Comparison of ENCODE assay signal across 8 mouse cellular contexts in the genomic region with DNA sequence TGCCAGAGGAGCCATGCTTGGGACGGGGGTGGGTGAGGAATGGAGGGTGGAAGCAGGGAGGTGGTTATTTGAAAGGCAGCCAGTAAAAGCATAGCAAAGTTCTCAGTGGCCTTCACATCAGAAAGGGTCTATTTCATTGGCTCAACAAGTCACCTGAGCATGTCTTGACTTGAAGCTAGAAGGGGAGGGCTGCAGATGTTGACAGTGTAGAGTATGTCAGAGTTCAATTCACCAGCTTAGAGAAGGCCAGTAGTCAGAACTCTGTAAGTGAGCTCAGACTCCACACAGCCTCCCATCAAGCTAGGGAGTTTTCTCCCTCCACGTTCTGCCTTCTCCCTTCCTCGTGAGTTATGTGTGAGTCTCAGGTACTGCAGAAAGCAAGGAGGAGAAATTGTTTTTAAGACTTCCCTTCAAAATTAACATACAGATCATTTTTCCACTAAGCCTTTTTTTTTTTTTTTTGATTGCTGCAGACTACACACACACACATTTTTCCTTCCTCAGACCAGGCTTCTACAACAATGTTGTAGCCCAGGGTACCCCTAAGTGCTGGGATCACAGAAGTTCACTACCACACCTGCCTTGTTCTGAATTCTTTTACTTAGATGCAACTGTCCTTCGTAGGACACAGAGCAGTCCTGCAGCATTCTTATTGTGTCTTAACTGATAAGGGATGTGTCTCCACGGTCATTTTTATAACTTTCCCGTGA. TPM values are rescaled to one million over a fixed set of nuclear protein-coding genes. Genes with fewer than 3 reads are reported as not detected.
DNase-seq lines count a peak whose midpoint lies in the region; ATAC-seq and TF ChIP-seq lines count a peak whose summit lies in the region.

No protein-coding gene starts in this region.

- H3K4me3 ChIP-seq in forebrain, embryonic 11.5 days (ENCODE audit: low read depth, low read length): no peak overlapping the region
- H3K4me3 ChIP-seq in forebrain, embryonic 16.5 days (replicated peaks; ENCODE audit: low read length): no peak overlapping the region
- no peak overlapping the region for H3K4me3 ChIP-seq in heart, embryonic 14.5 days (ENCODE audit: control insufficient read depth in 1 of 2, insufficient read depth in 1 of 2, low read depth in 1 of 2, low read length in 2 of 2)
- no peak overlapping the region for H3K4me3 ChIP-seq in lung, postnatal 0 days (ENCODE audit: low read depth, low read length)
- no peak overlapping the region for H3K4me3 ChIP-seq in cerebellum, adult 2 months (replicated peaks; ENCODE audit: insufficient read depth, low read depth, low read length)

- no peak for TF ChIP-seq POLR2A in cerebellum, adult 2 months (IDR thresholded peaks at IDR 0.05; ENCODE audit: borderline replicate concordance, insufficient read depth, low read length)

- peak; percentile 30 for DNase-seq in forebrain, embryonic 11.5 days (ENCODE audit: low spot score)
- DNase-seq in lung, postnatal 0 days (ENCODE audit: low spot score): peak; percentile 54
- no peak for DNase-seq in retina, postnatal 1 day
- no peak for DNase-seq in retina, embryonic 14.5 days (ENCODE audit: low spot score)
- DNase-seq in cerebellum, adult 2 months: no peak

- TF ChIP-seq EP300 in lung, postnatal 0 days (IDR thresholded peaks at IDR 0.05): no peak

- H3K9ac ChIP-seq in forebrain, embryonic 11.5 days (ENCODE audit: low read length): no peak overlapping the region
- no peak overlapping the region for H3K9ac ChIP-seq in forebrain, embryonic 16.5 days (replicated peaks; ENCODE audit: low read depth, low read length)
- H3K9ac ChIP-seq in heart, embryonic 14.5 days (ENCODE audit: low read length): no peak overlapping the region
- no peak overlapping the region for H3K9ac ChIP-seq in lung, postnatal 0 days (replicated peaks; ENCODE audit: low read depth)

- 79% methylated on average over 6 of the region's 6 CpGs for WGBS in forebrain, embryonic 11.5 days
- 79% methylated on average over 6 of the region's 6 CpGs for WGBS in forebrain, embryonic 16.5 days
- 35% methylated on average over 6 of the region's 6 CpGs for whole genome bisulfite sequencing in heart, embryonic 14.5 days
- 26% methylated on average over 6 of the region's 6 CpGs for WGBS in lung, postnatal 0 days
- WGBS in cerebellum, adult 2 months: 78% methylated on average over 6 of the region's 6 CpGs

- H3K4me2 ChIP-seq in forebrain, embryonic 11.5 days (ENCODE audit: low read depth, low read length, severe bottlenecking): no peak overlapping the region
- no peak overlapping the region for H3K4me2 ChIP-seq in forebrain, embryonic 16.5 days (ENCODE audit: low read length)
- 0 out of 2 replicates have a peak overlapping the region, but pooled peaks have one; percentile 32 for H3K4me2 ChIP-seq in heart, embryonic 14.5 days (ENCODE audit: low read length)
- H3K4me2 ChIP-seq in lung, postnatal 0 days (replicated peaks; ENCODE audit: low read depth, low read length): no peak overlapping the region

- H3K27me3 ChIP-seq in forebrain, embryonic 11.5 days (ENCODE audit: control insufficient read depth, insufficient read depth, low read length): no peaks in the 10 kb centered on the region
- no peaks in the 10 kb centered on the region for H3K27me3 ChIP-seq in forebrain, embryonic 16.5 days (replicated peaks; ENCODE audit: control insufficient read depth, insufficient read depth, low read length)
- H3K27me3 ChIP-seq in heart, embryonic 14.5 days (ENCODE audit: control insufficient read depth, insufficient read depth, low read length): no peaks in the 10 kb centered on the region
- no peaks in the 10 kb centered on the region for H3K27me3 ChIP-seq in lung, postnatal 0 days (replicated peaks; ENCODE audit: insufficient read depth, low read length)
- H3K27me3 ChIP-seq in cerebellum, adult 2 months (ENCODE audit: control insufficient read depth, insufficient read depth, low read length): no peaks in the 10 kb centered on the region

- H3K36me3 ChIP-seq in forebrain, embryonic 11.5 days (ENCODE audit: control insufficient read depth, insufficient read depth, low read length): no peaks in the 10 kb centered on the region; the same call in 1 of the 2 replicates
- H3K36me3 ChIP-seq in forebrain, embryonic 16.5 days (ENCODE audit: control insufficient read depth, insufficient read depth): peaks cover 19% of the 10 kb centered on the region
- H3K36me3 ChIP-seq in heart, embryonic 14.5 days (ENCODE audit: control insufficient read depth, insufficient read depth, low read length): peaks cover 42% of the 10 kb centered on the region
- peaks cover under 1% of the 10 kb centered on the region; the same call in 1 of the 2 replicates for H3K36me3 ChIP-seq in lung, postnatal 0 days (ENCODE audit: insufficient read depth, low read length)

- H3K27ac ChIP-seq in forebrain, embryonic 11.5 days (ENCODE audit: low read depth, low read length): no peak overlapping the region
- H3K27ac ChIP-seq in forebrain, embryonic 16.5 days (ENCODE audit: low read length): no peak overlapping the region
- peak overlapping the region; percentile 51 to 60 for H3K27ac ChIP-seq in heart, embryonic 14.5 days (replicated peaks in 1 of 2; ENCODE audit: control insufficient read depth in 1 of 2, insufficient read depth in 1 of 2, low read depth in 2 of 2, low read length in 2 of 2)
- peak overlapping the region; percentile 64 for H3K27ac ChIP-seq in lung, postnatal 0 days (ENCODE audit: low read length)
- no peak overlapping the region for H3K27ac ChIP-seq in cerebellum, adult 2 months (ENCODE audit: insufficient read depth, low read length)

- TF ChIP-seq CTCF in lung, postnatal 0 days (IDR thresholded peaks at IDR 0.05): no peak
- TF ChIP-seq CTCF in cerebellum, adult 2 months (IDR thresholded peaks at IDR 0.05; ENCODE audit: borderline replicate concordance, insufficient read depth, low read depth, low read length): no peak

- ATAC-seq in forebrain, embryonic 11.5 days (replicated peaks; ENCODE audit: low FRiP score): no peak
- no peak for ATAC-seq in forebrain, embryonic 16.5 days
- peak; percentile 71 for ATAC-seq in CD4-positive, CD25-positive, alpha-beta regulatory T cell, adult 4 months
- ATAC-seq in heart, embryonic 14.5 days (ENCODE audit: insufficient number of reproducible peaks, insufficient read depth, low FRiP score, low read depth): peak; percentile 44; the same call in 1 of the 2 replicates
- peak; percentile 68 for ATAC-seq in lung, postnatal 0 days

- H3K4me1 ChIP-seq in forebrain, embryonic 11.5 days (replicated peaks; ENCODE audit: control insufficient read depth, insufficient read depth, low read length): no peaks in the 10 kb centered on the region
- no peaks in the 10 kb centered on the region for H3K4me1 ChIP-seq in forebrain, embryonic 16.5 days (replicated peaks; ENCODE audit: control insufficient read depth, insufficient read depth, low read length)
- peaks cover 6 to 15% of the 10 kb centered on the region in 2 experiments; a peak in 2 of 4 replicates for H3K4me1 ChIP-seq in heart, embryonic 14.5 days (ENCODE audit: control insufficient read depth in 2 of 2, insufficient read depth in 2 of 2, low read length in 2 of 2)
- H3K4me1 ChIP-seq in lung, postnatal 0 days (ENCODE audit: insufficient read depth, low read depth, low read length): no peaks in the 10 kb centered on the region; the same call in 1 of the 2 replicates
- no peaks in the 10 kb centered on the region for H3K4me1 ChIP-seq in cerebellum, adult 2 months (ENCODE audit: control insufficient read depth, insufficient read depth, low read length)

- H3K9me3 ChIP-seq in forebrain, embryonic 11.5 days (ENCODE audit: control insufficient read depth, low read length): no peaks in the 10 kb centered on the region
- no peaks in the 10 kb centered on the region for H3K9me3 ChIP-seq in forebrain, embryonic 16.5 days (ENCODE audit: control insufficient read depth, low read length)
- no peaks in the 10 kb centered on the region for H3K9me3 ChIP-seq in heart, embryonic 14.5 days (ENCODE audit: control insufficient read depth, low read length)
- H3K9me3 ChIP-seq in lung, postnatal 0 days (ENCODE audit: low read length): no peaks in the 10 kb centered on the region

RNA-seq across cellular contexts. Expression of a gene that starts 0.5 kb away (rescaled TPM):
- polyA plus RNA-seq in forebrain, embryonic 11.5 days (2014; fragmentation: Nextera tagmentation; extraction: Ambion mirVana): 0.88 and 1.0 TPM in 2 replicates
- polyA plus RNA-seq in forebrain, embryonic 16.5 days (2015; fragmentation: Nextera tagmentation; extraction: Ambion mirVana): 1.4 and 2.3 TPM in 2 replicates
- 100 to 1,000 TPM; 186 to 375 TPM for polyA plus RNA-seq in CD4-positive, CD25-positive, alpha-beta regulatory T cell, adult 4 months (2017; shearing (Covaris generic))
- polyA plus RNA-seq in heart, embryonic 14.5 days (2014; fragmentation: Nextera tagmentation; extraction: Ambion mirVana): 2.3 and 3.4 TPM in 2 replicates
- polyA plus RNA-seq in lung, postnatal 0 days (2015; fragmentation: Nextera tagmentation; extraction: Ambion mirVana): 11.4 and 12.6 TPM in 2 replicates
- polyA plus RNA-seq in cerebellum, adult 2 months (2012; rRNA removed): 2.3 and 3.3 TPM in 2 replicates

RNA-seq across cellular contexts. Expression of a gene that starts 56.0 kb away (rescaled TPM):
- 0.11 TPM in 1 of 2 replicates, not detected in the other for polyA plus RNA-seq in forebrain, embryonic 11.5 days (2014; fragmentation: Nextera tagmentation; extraction: Ambion mirVana)
- polyA plus RNA-seq in forebrain, embryonic 16.5 days (2015; fragmentation: Nextera tagmentation; extraction: Ambion mirVana): 0.08 and 0.15 TPM in 2 replicates
- polyA plus RNA-seq in CD4-positive, CD25-positive, alpha-beta regulatory T cell, adult 4 months (2017; shearing (Covaris generic)): under 1 TPM; 0.32 to 0.48 TPM
- polyA plus RNA-seq in heart, embryonic 14.5 days (2014; fragmentation: Nextera tagmentation; extraction: Ambion mirVana): 12.5 and 13.0 TPM in 2 replicates
- polyA plus RNA-seq in lung, postnatal 0 days (2015; fragmentation: Nextera tagmentation; extraction: Ambion mirVana): 0.10 and 0.12 TPM in 2 replicates
- polyA plus RNA-seq in cerebellum, adult 2 months (2012; rRNA removed): 1.1 and 1.9 TPM in 2 replicates

RNA-seq across cellular contexts. Expression of a gene that starts 59.3 kb away (rescaled TPM):
- 74.2 and 78.2 TPM in 2 replicates for polyA plus RNA-seq in forebrain, embryonic 11.5 days (2014; fragmentation: Nextera tagmentation; extraction: Ambion mirVana)
- 84.2 and 93.0 TPM in 2 replicates for polyA plus RNA-seq in forebrain, embryonic 16.5 days (2015; fragmentation: Nextera tagmentation; extraction: Ambion mirVana)
- polyA plus RNA-seq in CD4-positive, CD25-positive, alpha-beta regulatory T cell, adult 4 months (2017; shearing (Covaris generic)): 10 to 100 TPM; 37.9 to 41.0 TPM
- 61.4 and 73.8 TPM in 2 replicates for polyA plus RNA-seq in heart, embryonic 14.5 days (2014; fragmentation: Nextera tagmentation; extraction: Ambion mirVana)
- polyA plus RNA-seq in lung, postnatal 0 days (2015; fragmentation: Nextera tagmentation; extraction: Ambion mirVana): 114 and 120 TPM in 2 replicates
- 49.0 and 49.1 TPM in 2 replicates for polyA plus RNA-seq in cerebellum, adult 2 months (2012; rRNA removed)

RNA-seq across cellular contexts. Expression of a gene that starts 59.5 kb away (rescaled TPM):
- 0.99 and 1.4 TPM in 2 replicates for polyA plus RNA-seq in forebrain, embryonic 11.5 days (2014; fragmentation: Nextera tagmentation; extraction: Ambion mirVana)
- 0.52 and 1.2 TPM in 2 replicates for polyA plus RNA-seq in forebrain, embryonic 16.5 days (2015; fragmentation: Nextera tagmentation; extraction: Ambion mirVana)
- polyA plus RNA-seq in CD4-positive, CD25-positive, alpha-beta regulatory T cell, adult 4 months (2017; shearing (Covaris generic)): 1 to 10 TPM in 1 of 2 experiments, under 1 TPM in 1; 0.32 to 2.1 TPM
- polyA plus RNA-seq in heart, embryonic 14.5 days (2014; fragmentation: Nextera tagmentation; extraction: Ambion mirVana): 0.53 and 1.2 TPM in 2 replicates
- 0.95 and 1.4 TPM in 2 replicates for polyA plus RNA-seq in lung, postnatal 0 days (2015; fragmentation: Nextera tagmentation; extraction: Ambion mirVana)
- polyA plus RNA-seq in cerebellum, adult 2 months (2012; rRNA removed): 2.4 and 3.1 TPM in 2 replicates

Comparison
In these comparisons a context has a peak if more than half of its experiments do, and no peak if none do; other contexts are left out.
1. ATAC-seq: peak in CD4-positive, CD25-positive, alpha-beta regulatory T cell, adult 4 months (single experiment), heart, embryonic 14.5 days (single experiment) and lung, postnatal 0 days (single experiment); none in forebrain, embryonic 11.5 days (single experiment) and forebrain, embryonic 16.5 days (single experiment).
2. DNase-seq: peak in forebrain, embryonic 11.5 days (single experiment) and lung, postnatal 0 days (single experiment); none in retina, postnatal 1 day (single experiment), retina, embryonic 14.5 days (single experiment) and cerebellum, adult 2 months (0 of 2).
3. H3K27ac ChIP-seq: peak in heart, embryonic 14.5 days (2 of 2) and lung, postnatal 0 days (single experiment); none in forebrain, embryonic 11.5 days (single experiment), forebrain, embryonic 16.5 days (single experiment) and cerebellum, adult 2 months (single experiment).
4. RNA of a gene that starts 0.5 kb away (polyA plus RNA-seq): 186 to 375 TPM in CD4-positive, CD25-positive, alpha-beta regulatory T cell, adult 4 months; 11.4 to 12.6 TPM in lung, postnatal 0 days, 2.3 to 3.3 TPM in cerebellum, adult 2 months, 2.3 to 3.4 TPM in heart, embryonic 14.5 days, 1.4 to 2.3 TPM in forebrain, embryonic 16.5 days and 0.88 to 1.0 TPM in forebrain, embryonic 11.5 days; every median in the first group is over 10 times any median in the second.